Mouse (Mus musculus): Measurements from ENCODE around the gene Lhcgr.
A peak's percentile ranks its signal among the peaks of the same experiment; 100 is the strongest.
"Not testable (repeated sequence)": the region's sequence is repeated elsewhere in the genome, so short reads cannot be mapped to it uniquely, and the experiment has no call there.

The Lhcgr gene

GRCm38 (mm10) chr17:88791440-88792152 lies at the start of gene Lhcgr:
Lhcgr (minus strand) TSS chr17:88791990.
- no peak for DNase-seq

GRCm38 (mm10) chr17:88817601-88818000 lies 25.8 kb upstream of the Lhcgr start:
- no peak for DNase-seq

- DNase-seq = not testable (repeated sequence)
These were observed 21.2 kb upstream of the Lhcgr start for GRCm38 (mm10) chr17:88812943-88813342.

GRCm38 (mm10) chr17:88810807-88811206 lies 19.0 kb upstream of the Lhcgr start:
- no peak for DNase-seq

GRCm38 (mm10) chr17:88806421-88806820 lies 14.6 kb upstream of the Lhcgr start:
- DNase-seq = no peak

GRCm38 (mm10) chr17:88803441-88803840 lies 11.7 kb upstream of the Lhcgr start:
- DNase-seq = no peak

GRCm38 (mm10) chr17:88790680-88791079 lies 1.1 kb downstream of the Lhcgr start:
- DNase-seq = no peak

- no peak for DNase-seq
These were observed 3.4 kb downstream of the Lhcgr start for GRCm38 (mm10) chr17:88788392-88788791.

GRCm38 (mm10) chr17:88786881-88787280 lies 4.9 kb downstream of the Lhcgr start:
- DNase-seq = no peak

- no peak for DNase-seq
These were observed 5.4 kb downstream of the Lhcgr start for GRCm38 (mm10) chr17:88786385-88786784.

- DNase-seq = no peak
These were observed 12.6 kb downstream of the Lhcgr start for GRCm38 (mm10) chr17:88779148-88779547.

- DNase-seq = no peak
These were observed 17.7 kb downstream of the Lhcgr start for GRCm38 (mm10) chr17:88774103-88774526.

GRCm38 (mm10) chr17:88770081-88770480 lies 21.7 kb downstream of the Lhcgr start:
- DNase-seq = no peak

- no peak for DNase-seq
These were observed 22.4 kb downstream of the Lhcgr start for GRCm38 (mm10) chr17:88769283-88769859.

GRCm38 (mm10) chr17:88766857-88767256 lies 24.9 kb downstream of the Lhcgr start:
- no peak for DNase-seq

- DNase-seq = no peak
These were observed 27.7 kb downstream of the Lhcgr start for GRCm38 (mm10) chr17:88764136-88764485.

GRCm38 (mm10) chr17:88763396-88764135 lies 28.2 kb downstream of the Lhcgr start:
- no peak for DNase-seq

- DNase-seq = no peak
These were observed 33.8 kb downstream of the Lhcgr start for GRCm38 (mm10) chr17:88758003-88758437.

- no peak for DNase-seq
These were observed 36.0 kb downstream of the Lhcgr start for GRCm38 (mm10) chr17:88755776-88756175.

- no peak for DNase-seq
These were observed 38.3 kb downstream of the Lhcgr start for GRCm38 (mm10) chr17:88753472-88753857.

GRCm38 (mm10) chr17:88752827-88753471 lies 38.8 kb downstream of the Lhcgr start:
- peak; percentile 6 for DNase-seq

- DNase-seq = no peak
These were observed 42.1 kb downstream of the Lhcgr start for GRCm38 (mm10) chr17:88749646-88750045.

GRCm38 (mm10) chr17:88706231-88706649 lies 85.5 kb downstream of the Lhcgr start:
- no peak for DNase-seq
